Mouse (Mus musculus) left cerebral cortex, adult 9 months (tissue): ENCODE measurements at regions not wholly inside any gene's neighbourhood (a gene's known extent, or its start where the extent isn't known, plus 50 kb on each side); places are given as distances from the start of the nearest gene placed in this dataset.

Experiments
- DNase-seq, 2 experiments: peaks; one replicate each; pipeline ENCODE4 v3.0.0; 2022; ENCODE audit warnings: low spot score in 2 of 2

DNA sequence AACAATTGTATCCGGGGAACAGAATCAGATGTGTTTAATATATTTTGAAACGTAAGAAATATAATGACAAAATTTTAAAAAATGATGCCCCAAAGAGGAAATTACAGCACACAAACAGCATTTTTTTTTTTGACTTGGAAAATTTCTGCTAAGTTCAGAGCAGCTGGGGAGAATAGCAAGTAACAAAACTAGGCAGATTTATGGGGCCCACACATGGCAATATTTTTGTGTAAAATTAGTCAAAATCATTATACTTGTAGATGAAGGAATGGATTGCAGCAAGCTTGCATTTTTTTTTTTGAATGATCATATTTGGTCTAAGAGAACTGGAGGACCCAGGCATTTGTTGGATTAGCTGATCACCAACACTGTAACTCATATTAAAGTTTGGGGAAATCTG, 189.4 kb downstream of the Map2k6 start:
- DNase-seq = no peak

- no peak for DNase-seq
These were observed 196.4 kb downstream of the Map2k6 start for GRCm38 (mm10) chr11:110595266-110595862.

DNA sequence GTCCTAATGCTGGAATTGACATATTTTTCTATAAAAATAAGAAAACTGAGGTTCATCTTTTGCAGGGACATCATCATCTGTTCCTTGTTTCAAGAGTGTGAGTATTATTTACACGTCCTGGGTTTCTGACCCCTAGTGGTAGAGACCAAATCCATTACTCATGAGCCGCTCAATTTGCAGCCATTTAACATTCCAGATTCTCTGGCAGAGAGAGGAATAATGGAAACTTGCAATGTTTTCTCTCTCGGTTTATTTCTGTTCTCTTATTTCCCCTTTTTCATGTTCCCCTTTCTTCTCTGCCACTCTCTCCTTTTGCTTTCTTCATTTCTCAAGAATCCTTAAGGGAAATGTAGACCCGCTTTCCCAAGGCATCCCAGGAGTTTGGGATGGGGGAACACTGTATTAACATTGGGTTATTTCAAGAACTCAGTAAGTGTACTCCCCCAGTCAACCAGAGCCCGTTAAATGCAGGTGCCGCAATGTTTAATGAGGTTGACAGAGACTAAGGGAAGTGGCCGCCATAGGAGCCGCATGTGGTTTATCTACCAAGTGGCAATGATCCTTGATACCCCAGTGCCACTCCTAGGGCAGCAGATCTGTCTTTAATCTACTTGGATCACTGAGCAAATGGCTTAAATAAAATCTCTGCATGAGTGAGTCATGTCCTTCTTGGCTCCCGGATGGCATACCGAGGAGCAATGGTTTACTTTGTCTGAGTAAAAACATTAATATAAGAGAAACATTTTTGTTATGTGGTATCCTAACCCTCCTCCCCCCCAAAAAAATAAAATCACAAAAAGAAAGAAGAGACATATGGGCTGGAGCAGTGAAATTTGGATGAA, 206.3 kb downstream of the Map2k6 start:
- DNase-seq = no peak

- no peak for DNase-seq
These were observed 210.4 kb downstream of the Map2k6 start for GRCm38 (mm10) chr11:110609276-110609675.

DNA sequence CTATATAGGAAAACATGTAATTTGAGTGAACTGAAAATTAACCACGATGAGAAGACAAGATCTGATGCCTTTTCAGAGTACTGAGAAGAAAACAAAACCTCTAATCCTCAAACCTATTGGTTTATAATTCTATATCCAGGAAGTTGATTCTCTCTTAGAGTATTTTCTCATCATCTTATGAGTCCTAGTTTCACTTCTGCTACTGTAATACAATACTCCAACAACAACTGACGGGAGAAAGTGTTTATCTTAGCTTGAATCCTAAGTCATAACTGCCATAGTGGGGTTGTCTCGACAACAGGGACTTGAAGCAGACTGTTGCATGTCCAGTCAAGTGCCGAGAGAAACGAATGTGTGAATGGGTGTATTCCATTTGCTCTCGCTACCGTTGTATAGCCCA, 211.9 kb downstream of the Map2k6 start:
- no peak for DNase-seq

- no peak for DNase-seq
These were observed 233.1 kb downstream of the Map2k6 start for GRCm38 (mm10) chr11:110632001-110632400.

GRCm38 (mm10) chr11:110633351-110633750, 234.4 kb downstream of the Map2k6 start:
- no peak for DNase-seq

- DNase-seq = no peak
These were observed 243.6 kb downstream of the Map2k6 start for GRCm38 (mm10) chr11:110642485-110642884.

- no peak for DNase-seq
These were observed 250.8 kb downstream of the Map2k6 start for GRCm38 (mm10) chr11:110649575-110650210.

GRCm38 (mm10) chr11:110652068-110652467, 253.1 kb downstream of the Map2k6 start:
- DNase-seq = no peak

DNA sequence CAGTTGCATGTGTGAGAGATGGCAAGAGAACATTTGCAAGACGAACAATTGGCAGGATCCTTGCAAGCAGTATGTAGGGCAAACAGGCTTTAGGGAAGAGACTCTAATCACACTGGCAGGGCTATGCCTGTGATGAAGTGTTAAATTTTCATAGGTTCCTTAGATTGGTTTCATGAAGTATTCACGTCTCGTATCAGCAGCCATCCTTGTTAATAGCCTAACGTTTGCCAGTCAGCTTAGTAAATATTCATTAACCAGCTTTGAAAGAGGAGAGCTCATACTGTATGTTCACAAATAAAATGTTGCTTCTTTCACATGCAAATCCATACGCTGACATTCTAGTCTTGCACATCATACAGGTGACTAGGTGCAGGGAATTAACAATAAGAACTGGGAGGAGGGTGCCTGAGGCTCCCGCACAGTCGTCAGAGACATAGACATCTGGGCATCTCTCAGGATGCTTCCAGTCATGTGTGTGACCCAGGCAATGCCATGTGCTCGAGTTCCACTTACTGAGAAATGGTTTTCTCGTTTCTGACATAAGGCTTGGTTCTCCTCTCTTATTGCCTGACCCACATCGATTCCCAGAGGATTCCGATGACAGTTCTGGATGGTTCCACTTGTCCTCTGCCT, 257.7 kb downstream of the Map2k6 start:
- no peak for DNase-seq

DNA sequence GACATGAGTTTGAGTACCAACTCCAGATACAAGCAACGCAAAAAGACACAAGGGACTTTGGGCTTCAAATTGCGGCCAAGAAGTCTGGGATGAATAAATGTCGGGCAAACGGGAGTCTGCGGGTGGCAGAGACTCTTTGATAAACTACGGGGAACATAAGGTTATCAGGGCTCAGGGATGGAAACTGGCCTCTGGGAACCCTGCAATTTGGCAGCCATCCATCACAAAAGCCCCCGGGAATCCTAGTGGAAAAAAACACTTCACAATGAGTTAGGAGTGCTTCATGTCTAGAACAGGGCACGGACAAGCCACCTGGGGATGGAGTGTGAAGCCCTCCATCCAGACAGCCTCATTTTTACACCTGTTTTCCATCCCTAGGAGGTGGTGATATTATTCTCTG, 258.9 kb downstream of the Map2k6 start:
- DNase-seq = no peak

GRCm38 (mm10) chr11:110670626-110671508, 271.9 kb downstream of the Map2k6 start:
- DNase-seq = no peak

DNA sequence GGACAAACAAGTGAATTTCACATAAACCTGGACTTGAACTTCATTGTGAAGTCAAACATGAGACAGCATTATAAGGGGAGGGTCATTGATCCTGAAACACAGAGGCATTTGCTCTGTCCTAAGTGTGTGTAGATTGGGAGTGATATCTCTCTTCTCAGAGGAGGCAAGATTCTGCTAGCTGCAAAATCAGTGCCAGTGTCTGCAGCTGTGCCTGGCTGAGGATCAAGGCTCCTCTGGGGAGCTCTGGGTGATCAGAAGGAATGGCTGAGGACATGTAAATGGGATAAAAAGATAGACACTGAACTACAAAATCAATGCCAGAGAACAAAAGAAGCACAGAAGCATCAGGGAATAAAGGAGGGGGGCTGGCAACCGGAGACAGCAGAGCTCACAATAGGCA, 274.0 kb downstream of the Map2k6 start:
- no peak for DNase-seq

- no peak for DNase-seq
These were observed 275.0 kb upstream of the Kcnj16 start for GRCm38 (mm10) chr11:110692824-110693223.

DNA sequence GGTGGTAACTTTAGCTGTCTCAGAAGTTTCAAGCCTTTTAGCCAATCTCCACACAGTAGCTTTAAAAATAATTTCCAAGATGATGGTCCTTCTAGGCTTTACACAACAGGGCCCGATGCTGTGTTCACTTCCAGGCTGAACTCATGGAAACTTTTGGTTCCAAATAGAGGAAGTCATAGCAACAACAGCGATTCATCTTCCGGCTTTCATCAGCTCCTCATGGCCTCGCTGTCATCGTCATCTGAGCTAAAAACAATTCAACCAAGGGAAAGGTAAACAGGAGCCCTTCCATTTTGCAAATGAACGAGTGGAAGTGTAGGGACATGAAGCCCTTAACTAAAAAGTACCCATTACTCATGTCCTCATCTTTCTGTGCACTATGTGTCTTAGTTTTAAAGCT, 270.8 kb upstream of the Kcnj16 start:
- DNase-seq = no peak

DNA sequence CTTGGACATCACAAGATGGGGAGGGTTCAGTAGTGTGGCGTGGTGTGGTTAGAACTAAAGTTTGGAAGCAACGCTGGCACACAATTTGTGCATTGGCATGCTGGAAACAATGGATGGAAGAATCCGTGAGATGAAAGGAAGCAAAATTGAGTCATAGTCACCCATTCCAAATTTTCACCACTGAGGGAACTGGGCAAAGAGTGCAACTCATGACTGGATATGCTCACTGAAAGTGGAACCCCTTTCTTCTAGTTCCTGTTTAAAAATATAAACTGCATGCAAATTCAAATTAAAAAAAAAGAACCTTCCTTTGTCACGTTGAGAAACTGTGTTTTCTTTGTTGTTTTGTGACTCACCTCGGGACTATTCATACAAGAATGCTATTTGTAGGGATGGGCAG, 269.5 kb upstream of the Kcnj16 start:
- DNase-seq = no peak

DNA sequence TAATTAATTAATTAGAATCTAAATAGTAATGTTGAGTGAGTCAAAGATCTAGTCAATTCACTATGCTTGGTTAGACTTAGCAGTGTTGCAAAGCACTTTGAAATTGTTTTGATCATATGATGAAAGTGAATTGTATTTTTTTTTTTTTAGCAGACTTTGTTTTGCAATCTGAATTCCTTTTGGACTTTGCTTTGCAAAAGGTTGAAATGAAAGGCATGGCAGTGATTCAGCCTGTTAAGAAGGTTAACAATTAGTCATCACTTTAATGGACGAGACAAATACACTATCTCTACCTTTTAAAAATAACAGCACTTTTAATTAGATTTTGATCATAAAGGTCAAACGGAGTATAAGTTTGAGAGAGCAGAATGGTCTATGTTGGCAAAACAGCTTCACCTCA, 266.9 kb upstream of the Kcnj16 start:
- no peak for DNase-seq

GRCm38 (mm10) chr11:110702119-110702518, 265.7 kb upstream of the Kcnj16 start:
- no peak for DNase-seq

GRCm38 (mm10) chr11:110703511-110703910, 264.3 kb upstream of the Kcnj16 start:
- no peak for DNase-seq

DNA sequence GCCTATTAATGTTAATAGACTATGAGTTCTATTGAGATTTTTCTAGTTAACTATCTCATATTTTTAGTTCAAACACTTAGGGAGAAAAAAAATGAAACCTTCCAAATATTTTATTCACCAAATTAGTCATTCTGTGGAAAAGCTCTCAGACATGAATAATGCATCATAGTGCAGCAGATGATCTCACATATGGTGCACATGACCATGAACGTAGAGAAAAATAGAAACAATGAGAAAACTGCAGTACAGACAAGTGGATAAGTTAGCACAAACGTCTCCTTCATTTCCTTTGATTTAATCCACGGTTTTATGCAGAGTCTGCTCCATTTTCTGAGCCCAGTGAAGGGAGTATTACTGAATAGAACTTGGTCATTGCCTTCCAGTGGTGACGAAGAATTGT, 260.5 kb upstream of the Kcnj16 start:
- peak in 1 of 2 experiments; percentile 12 for DNase-seq
